Mouse (Mus musculus): ENCODE measurements at regions not wholly inside any gene's neighbourhood (a gene's known extent, or its start where the extent isn't known, plus 50 kb on each side); places are given as distances from the start of the nearest gene placed in this dataset.
A peak's percentile ranks its signal among the peaks of the same experiment; 100 is the strongest.

DNA sequence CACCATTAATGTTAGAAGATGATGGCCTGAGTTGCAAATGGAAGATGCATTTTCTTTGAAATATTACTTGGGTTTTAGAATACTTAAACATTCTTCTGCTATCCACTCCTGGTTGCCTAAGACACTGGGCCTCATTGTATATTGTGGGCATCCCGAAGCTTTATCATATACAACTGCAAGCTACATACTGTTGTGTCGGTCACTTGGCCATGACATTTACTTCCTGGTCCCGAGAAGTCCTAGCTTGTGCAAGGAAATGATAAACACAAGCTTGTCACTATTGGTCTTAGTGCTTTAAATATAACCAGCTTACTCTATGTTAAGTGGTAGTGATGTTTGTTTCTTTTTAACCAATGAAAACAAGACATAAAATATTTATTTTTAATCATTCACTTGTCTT, 122.4 kb upstream of the Rasa1 start:
- H3K9me3 ChIP-seq (ENCODE audit: low read length) = no peaks in the 10 kb centered on the region
- no peak overlapping the region for H3K9ac ChIP-seq (replicated peaks; ENCODE audit: low read depth)
- H3K27ac ChIP-seq (ENCODE audit: low read length) = no peak overlapping the region
- 50% methylated on average over 3 of the region's 3 CpGs for WGBS
- no peaks in the 10 kb centered on the region for H3K27me3 ChIP-seq (replicated peaks; ENCODE audit: insufficient read depth, low read length)
- no peaks in the 10 kb centered on the region for H3K36me3 ChIP-seq (ENCODE audit: insufficient read depth, low read length)
- no peak overlapping the region for H3K4me3 ChIP-seq (ENCODE audit: low read depth, low read length)
- no peak for TF ChIP-seq CTCF (IDR thresholded peaks at IDR 0.05)
- no peak for TF ChIP-seq EP300 (IDR thresholded peaks at IDR 0.05)
- DNase-seq (ENCODE audit: low spot score) (no peak), ATAC-seq (no peak)
- no peaks in the 10 kb centered on the region for H3K4me1 ChIP-seq (ENCODE audit: insufficient read depth, low read depth, low read length)
- H3K4me2 ChIP-seq (replicated peaks; ENCODE audit: low read depth, low read length) = no peak overlapping the region

DNA sequence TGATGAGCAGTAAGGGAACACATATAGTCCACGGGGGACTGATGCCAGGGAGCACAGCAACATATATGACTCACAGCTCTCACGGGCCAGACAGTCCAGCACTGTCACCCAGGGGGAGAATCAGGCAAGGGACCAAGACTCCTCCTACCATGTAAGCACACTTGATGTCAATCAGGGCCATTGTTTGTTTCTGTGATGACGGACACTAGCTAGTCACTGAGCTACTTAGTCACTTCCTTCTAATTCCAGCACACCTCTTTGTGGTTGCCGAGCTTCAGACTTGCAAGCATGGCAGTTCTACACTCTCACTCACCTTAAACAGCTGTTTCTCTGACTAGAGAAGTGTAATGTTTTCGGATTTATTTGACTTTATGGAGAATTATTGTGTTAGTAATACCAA, 109.9 kb upstream of the Rasa1 start:
- WGBS = 45% methylated on average over 5 of the region's 5 CpGs
- no peaks in the 10 kb centered on the region for H3K27me3 ChIP-seq (replicated peaks; ENCODE audit: insufficient read depth, low read length)
- TF ChIP-seq CTCF (IDR thresholded peaks at IDR 0.05) (no peak), EP300 (IDR thresholded peaks at IDR 0.05) (no peak)

DNA sequence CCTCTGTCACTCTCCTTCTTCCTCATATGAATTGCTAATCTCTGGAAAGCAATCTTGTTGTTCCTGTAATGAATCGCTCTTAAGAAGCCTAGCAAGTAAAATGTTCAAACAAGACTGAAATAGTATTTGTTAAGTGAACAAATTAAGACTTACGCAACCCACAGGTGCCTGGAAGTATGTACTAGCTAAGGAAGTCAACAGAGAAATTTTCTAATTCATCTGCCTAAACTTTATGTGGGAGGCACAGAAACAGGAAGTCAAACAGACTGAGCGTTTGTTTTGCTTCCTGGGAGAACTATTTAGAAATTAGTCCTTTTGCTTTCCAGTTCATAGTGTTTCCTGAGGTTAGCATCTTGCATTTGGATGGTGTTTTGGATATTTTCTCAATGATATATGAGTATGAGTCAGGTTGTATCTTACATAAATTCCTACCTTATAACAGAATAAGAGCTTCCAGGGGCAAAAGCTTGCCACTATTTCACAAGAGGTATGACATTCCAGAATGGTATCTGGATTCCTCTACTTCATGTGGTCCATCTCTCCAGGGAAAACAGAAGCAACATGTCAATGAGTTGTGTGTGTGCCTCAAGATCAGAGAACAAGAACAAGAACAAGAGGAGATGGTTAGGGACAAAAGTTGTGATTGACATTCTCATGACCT, 87.5 kb upstream of the Rasa1 start:
- ATAC-seq = no peak

More for the DNA sequence above, 109.9 kb upstream of the Rasa1 start:
- H3K4me3 ChIP-seq (ENCODE audit: low read depth, low read length) = no peak overlapping the region
- no peaks in the 10 kb centered on the region for H3K4me1 ChIP-seq (ENCODE audit: insufficient read depth, low read depth, low read length)
- ATAC-seq (no peak), DNase-seq (ENCODE audit: low spot score) (no peak)
- no peak overlapping the region for H3K4me2 ChIP-seq (replicated peaks; ENCODE audit: low read depth, low read length)
- no peaks in the 10 kb centered on the region for H3K9me3 ChIP-seq (ENCODE audit: low read length)
- no peak overlapping the region for H3K27ac ChIP-seq (ENCODE audit: low read length)
- no peaks in the 10 kb centered on the region for H3K36me3 ChIP-seq (ENCODE audit: insufficient read depth, low read length)
- no peak overlapping the region for H3K9ac ChIP-seq (replicated peaks; ENCODE audit: low read depth)

DNA sequence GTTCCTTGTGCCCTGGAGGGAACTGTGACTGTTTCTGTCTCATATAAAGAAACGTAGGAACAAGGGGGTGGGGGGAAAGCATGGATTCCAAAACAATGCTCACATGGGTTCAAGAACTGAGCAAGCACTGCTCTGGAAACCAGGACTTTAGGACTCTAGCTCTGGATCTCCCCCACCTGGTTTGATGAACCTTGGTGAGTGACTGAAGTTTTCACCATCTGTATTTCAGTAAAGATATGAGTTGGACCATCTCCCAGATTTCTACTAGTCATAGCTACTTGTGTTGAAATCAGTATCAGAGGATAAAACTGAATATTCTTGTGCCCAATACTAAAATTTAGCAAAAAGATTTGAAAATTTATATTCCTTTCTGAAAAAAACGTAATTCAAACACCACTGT, 70.7 kb upstream of the Rasa1 start:
- H3K4me2 ChIP-seq (replicated peaks; ENCODE audit: low read depth, low read length) = no peak overlapping the region
- no peaks in the 10 kb centered on the region for H3K4me1 ChIP-seq (ENCODE audit: insufficient read depth, low read depth, low read length)
- no peaks in the 10 kb centered on the region for H3K9me3 ChIP-seq (ENCODE audit: low read length)
- WGBS = 48% methylated on average over 2 of the region's 2 CpGs
- no peak overlapping the region for H3K4me3 ChIP-seq (ENCODE audit: low read depth, low read length)
- no peak overlapping the region for H3K9ac ChIP-seq (replicated peaks; ENCODE audit: low read depth)
- TF ChIP-seq EP300 (IDR thresholded peaks at IDR 0.05) (no peak), CTCF (IDR thresholded peaks at IDR 0.05) (no peak)
- DNase-seq (ENCODE audit: low spot score) = no peak
- no peaks in the 10 kb centered on the region for H3K27me3 ChIP-seq (replicated peaks; ENCODE audit: insufficient read depth, low read length)
- ATAC-seq = no peak
- H3K36me3 ChIP-seq (ENCODE audit: insufficient read depth, low read length) = no peaks in the 10 kb centered on the region
- H3K27ac ChIP-seq (ENCODE audit: low read length) = no peak overlapping the region

More for the DNA sequence above, 87.5 kb upstream of the Rasa1 start:
- Histone ChIP-seq H3K27me3 (replicated peaks; ENCODE audit: insufficient read depth, low read length) (no peaks in the 10 kb centered on the region), H3K4me1 (ENCODE audit: insufficient read depth, low read depth, low read length) (no peaks in the 10 kb centered on the region), H3K9me3 (ENCODE audit: low read length) (no peaks in the 10 kb centered on the region), H3K36me3 (ENCODE audit: insufficient read depth, low read length) (no peaks in the 10 kb centered on the region), H3K4me3 (ENCODE audit: low read depth, low read length) (no peak overlapping the region), H3K4me2 (replicated peaks; ENCODE audit: low read depth, low read length) (no peak overlapping the region), H3K9ac (replicated peaks; ENCODE audit: low read depth) (no peak overlapping the region), H3K27ac (ENCODE audit: low read length) (no peak overlapping the region)
- TF ChIP-seq CTCF (IDR thresholded peaks at IDR 0.05) (no peak), EP300 (IDR thresholded peaks at IDR 0.05) (no peak)
- DNase-seq (ENCODE audit: low spot score) = peak; percentile 29
- WGBS = 57% methylated on average over 3 of the region's 3 CpGs

DNA sequence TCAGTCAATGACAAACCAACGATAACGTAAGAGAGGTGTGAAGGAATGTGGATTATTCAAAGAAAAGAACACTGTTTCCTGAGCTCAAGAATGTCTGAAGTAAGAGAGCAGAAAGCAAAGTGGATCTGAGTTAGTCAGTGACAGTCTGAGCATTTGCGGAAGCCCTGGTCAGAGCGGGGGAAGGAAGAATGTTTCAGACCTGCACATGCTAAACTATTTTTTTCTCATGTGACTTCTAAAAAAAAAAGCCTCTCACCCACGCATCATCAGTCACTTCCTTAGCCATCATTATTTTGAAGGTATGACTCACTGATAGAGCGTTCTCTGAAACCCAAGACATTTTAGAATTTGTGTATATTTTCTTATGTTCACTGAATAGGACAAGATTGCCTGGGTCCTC, 70.2 kb upstream of the Rasa1 start:
- WGBS = 62% methylated on average over 6 of the region's 6 CpGs
- DNase-seq (ENCODE audit: low spot score) (no peak), ATAC-seq (no peak)
- Histone ChIP-seq H3K4me1 (ENCODE audit: insufficient read depth, low read depth, low read length) (no peaks in the 10 kb centered on the region), H3K27me3 (replicated peaks; ENCODE audit: insufficient read depth, low read length) (no peaks in the 10 kb centered on the region), H3K4me3 (ENCODE audit: low read depth, low read length) (no peak overlapping the region), H3K4me2 (replicated peaks; ENCODE audit: low read depth, low read length) (no peak overlapping the region), H3K36me3 (ENCODE audit: insufficient read depth, low read length) (no peaks in the 10 kb centered on the region), H3K27ac (ENCODE audit: low read length) (no peak overlapping the region), H3K9me3 (ENCODE audit: low read length) (no peaks in the 10 kb centered on the region), H3K9ac (replicated peaks; ENCODE audit: low read depth) (no peak overlapping the region)
- TF ChIP-seq CTCF (IDR thresholded peaks at IDR 0.05) (no peak), EP300 (IDR thresholded peaks at IDR 0.05) (no peak)

DNA sequence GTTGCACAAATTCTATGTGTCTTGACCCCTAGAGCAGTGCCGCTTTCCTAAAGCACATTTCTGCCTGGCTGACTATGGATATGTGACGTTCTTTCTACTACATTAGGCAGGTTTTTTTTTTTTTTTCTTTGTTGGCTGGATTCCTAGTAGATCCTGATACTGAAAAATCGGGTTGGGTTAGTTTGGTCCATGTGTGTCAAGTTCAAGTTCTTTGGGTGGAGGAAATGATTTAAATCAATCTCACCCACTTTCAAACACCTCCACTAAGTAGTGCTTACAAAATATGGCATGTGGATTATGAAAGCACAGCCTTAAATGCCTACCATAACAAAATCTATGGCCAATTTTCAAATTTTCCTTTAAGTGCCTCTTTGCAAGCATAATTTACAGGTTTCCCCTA, 63.1 kb upstream of the Rasa1 start:
- Histone ChIP-seq H3K27ac (ENCODE audit: low read length) (no peak overlapping the region), H3K27me3 (replicated peaks; ENCODE audit: insufficient read depth, low read length) (no peaks in the 10 kb centered on the region), H3K9me3 (ENCODE audit: low read length) (no peaks in the 10 kb centered on the region), H3K4me3 (ENCODE audit: low read depth, low read length) (no peak overlapping the region), H3K9ac (replicated peaks; ENCODE audit: low read depth) (no peak overlapping the region), H3K4me2 (replicated peaks; ENCODE audit: low read depth, low read length) (no peak overlapping the region), H3K36me3 (ENCODE audit: insufficient read depth, low read length) (no peaks in the 10 kb centered on the region), H3K4me1 (ENCODE audit: insufficient read depth, low read depth, low read length) (no peaks in the 10 kb centered on the region)
- no peak for TF ChIP-seq CTCF (IDR thresholded peaks at IDR 0.05)
- TF ChIP-seq EP300 (IDR thresholded peaks at IDR 0.05) = no peak
- WGBS = 54% methylated on average over 3 of the region's 3 CpGs
- ATAC-seq (no peak), DNase-seq (ENCODE audit: low spot score) (no peak)
